Mouse (Mus musculus) embryonic facial prominence, embryonic 13.5 days (tissue): ENCODE data around the gene Slc6a12. TPM values are rescaled to one million over a fixed set of nuclear protein-coding genes. Genes with fewer than 3 reads are reported as not detected.

Experiments
- ATAC-seq: fragments of 200-750 bp; cut with Nextera tagmentation; 2 replicates; pipeline ENCODE4 v1.8.0; 2017; ENCODE audit warnings: low read depth; ENCODE audit not compliant: insufficient number of reproducible peaks, insufficient read depth, low FRiP score, low TSS enrichment
- H3K27ac ChIP-seq: fragments of 300-500 bp; sonication (generic); 2 replicates; pipeline ENCODE4 v1.5.1; 2015; ENCODE audit warnings: moderate library complexity, mild to moderate bottlenecking, inconsistent platforms
- H3K27me3 ChIP-seq: fragments of 300-500 bp; sonication (generic); 2 replicates; pipeline ENCODE4 v1.6.1; 2015; ENCODE audit warnings: mild to moderate bottlenecking, inconsistent platforms
- H3K36me3 ChIP-seq: fragments of 300-500 bp; sonication (generic); 2 replicates; pipeline ENCODE4 v1.6.1; 2015; ENCODE audit warnings: mild to moderate bottlenecking, inconsistent platforms
- H3K4me1 ChIP-seq: fragments of 300-500 bp; sonication (generic); 2 replicates; pipeline ENCODE4 v1.6.1; 2015; ENCODE audit warnings: inconsistent platforms
- H3K4me2 ChIP-seq: fragments of 300-500 bp; sonication (generic); 2 replicates; pipeline ENCODE4 v1.6.1; 2015; ENCODE audit warnings: moderate library complexity, mild to moderate bottlenecking, inconsistent platforms
- H3K4me3 ChIP-seq: fragments of 300-500 bp; sonication (generic); 2 replicates; pipeline ENCODE4 v1.5.1; 2015; ENCODE audit warnings: mild to moderate bottlenecking, inconsistent platforms
- H3K9ac ChIP-seq: fragments of 300-500 bp; sonication (generic); 2 replicates; pipeline ENCODE4 v1.6.1; 2015; ENCODE audit warnings: mild to moderate bottlenecking, inconsistent platforms
- H3K9me3 ChIP-seq: fragments of 300-500 bp; sonication (generic); 2 replicates; pipeline ENCODE4 v1.6.1; 2016; ENCODE audit warnings: inconsistent platforms
- WGBS: fragments of 180-500 bp; shearing (Covaris S2); methylation state at CpG from one replicate; pipeline ENCODE4 v1.1.7; 2015; ENCODE audit warnings: mixed read lengths; 5-methylcytosine and 5-hydroxymethylcytosine counted together
- polyA plus RNA-seq: library from polyadenylated mRNA; unstranded; fragments of >200 nt; fragmentation: Nextera tagmentation; extraction: Ambion mirVana; gene quantifications from 2 replicates; pipeline ENCODE4 v1.2.1, GENCODE M21; 2015

Gene Slc6a12
- polyA plus RNA-seq, 1 experiment from 2014 or later, result not detected

GRCm38 (mm10) chr6:121325740-121326139, 17.1 kb upstream of the Slc6a12 start:
- ATAC-seq, result no peak
- H3K4me3 ChIP-seq, result no peak overlapping the region
- 68% methylated on average over 9 of the region's 9 CpGs for WGBS
- peaks cover 14% of the 10 kb centered on the region for H3K4me1 ChIP-seq
- H3K9ac ChIP-seq, result no peak overlapping the region
- H3K4me2 ChIP-seq, result no peak overlapping the region
- H3K36me3 ChIP-seq, result no peaks in the 10 kb centered on the region
- H3K27me3 ChIP-seq, result no peaks in the 10 kb centered on the region
- H3K27ac ChIP-seq, result no peak overlapping the region
- H3K9me3 ChIP-seq, result no peaks in the 10 kb centered on the region

GRCm38 (mm10) chr6:121326486-121327069, 16.3 kb upstream of the Slc6a12 start:
- no peak for ATAC-seq
- Histone ChIP-seq H3K9me3 (no peaks in the 10 kb centered on the region), H3K27ac (no peak overlapping the region), H3K9ac (no peak overlapping the region), H3K4me2 (no peak overlapping the region), H3K27me3 (no peaks in the 10 kb centered on the region), H3K36me3 (no peaks in the 10 kb centered on the region), H3K4me3 (no peak overlapping the region), H3K4me1 (peaks cover 14% of the 10 kb centered on the region)
- 30% methylated on average over 10 of the region's 10 CpGs for WGBS

GRCm38 (mm10) chr6:121328417-121328884, 14.4 kb upstream of the Slc6a12 start:
- 61% methylated on average over 9 of the region's 9 CpGs for WGBS
- Histone ChIP-seq H3K27ac (no peak overlapping the region), H3K4me3 (no peak overlapping the region), H3K27me3 (no peaks in the 10 kb centered on the region), H3K36me3 (no peaks in the 10 kb centered on the region), H3K9me3 (no peaks in the 10 kb centered on the region), H3K4me1 (peaks cover 14% of the 10 kb centered on the region), H3K4me2 (no peak overlapping the region), H3K9ac (no peak overlapping the region)
- ATAC-seq, result no peak

- no peak overlapping the region for H3K4me2 ChIP-seq
- H3K4me1 ChIP-seq, result peaks cover 13% of the 10 kb centered on the region
- H3K36me3 ChIP-seq, result no peaks in the 10 kb centered on the region
- H3K27me3 ChIP-seq, result no peaks in the 10 kb centered on the region
- no peak overlapping the region for H3K27ac ChIP-seq
- ATAC-seq, result no peak; the same call in 1 of the 2 replicates
- H3K9me3 ChIP-seq, result no peaks in the 10 kb centered on the region
- 9% methylated on average over 10 of the region's 10 CpGs for WGBS
- H3K4me3 ChIP-seq, result no peak overlapping the region
- H3K9ac ChIP-seq, result 0 out of 2 replicates have a peak overlapping the region, but pooled peaks have one; percentile 44
These were observed 12.9 kb upstream of the Slc6a12 start for GRCm38 (mm10) chr6:121329848-121330508.

- H3K27ac ChIP-seq, result no peak overlapping the region
- WGBS, result 88% methylated on average over 9 of the region's 9 CpGs
- no peak overlapping the region for H3K4me2 ChIP-seq
- no peak overlapping the region for H3K4me3 ChIP-seq
- no peaks in the 10 kb centered on the region for H3K9me3 ChIP-seq
- ATAC-seq, result no peak
- H3K4me1 ChIP-seq, result no peaks in the 10 kb centered on the region
- H3K27me3 ChIP-seq, result 0 out of 2 replicates have a peak, but pooled peaks cover 7% of the 10 kb centered on the region
- no peak overlapping the region for H3K9ac ChIP-seq
- H3K36me3 ChIP-seq, result no peaks in the 10 kb centered on the region
These were observed 7.0 kb upstream of the Slc6a12 start for GRCm38 (mm10) chr6:121335841-121336240.

GRCm38 (mm10) chr6:121336558-121336957, 6.3 kb upstream of the Slc6a12 start:
- Histone ChIP-seq H3K4me3 (no peak overlapping the region), H3K36me3 (no peaks in the 10 kb centered on the region), H3K27me3 (peaks cover 9% of the 10 kb centered on the region), H3K4me1 (no peaks in the 10 kb centered on the region), H3K9ac (no peak overlapping the region), H3K27ac (no peak overlapping the region), H3K4me2 (no peak overlapping the region), H3K9me3 (no peaks in the 10 kb centered on the region)
- 70% methylated on average over 8 of the region's 8 CpGs for WGBS
- no peak for ATAC-seq

GRCm38 (mm10) chr6:121337229-121337628, 5.6 kb upstream of the Slc6a12 start:
- 90% methylated on average over 9 of the region's 9 CpGs for WGBS
- Histone ChIP-seq H3K27me3 (peaks cover 13% of the 10 kb centered on the region), H3K4me3 (no peak overlapping the region), H3K36me3 (no peaks in the 10 kb centered on the region), H3K9me3 (no peaks in the 10 kb centered on the region), H3K4me2 (no peak overlapping the region), H3K9ac (no peak overlapping the region), H3K4me1 (no peaks in the 10 kb centered on the region), H3K27ac (no peak overlapping the region)
- ATAC-seq, result no peak

- 30% methylated on average over 3 of the region's 3 CpGs for WGBS
- Histone ChIP-seq H3K4me2 (no peak overlapping the region), H3K9ac (no peak overlapping the region), H3K27ac (no peak overlapping the region), H3K4me3 (no peak overlapping the region), H3K4me1 (no peaks in the 10 kb centered on the region), H3K27me3 (peaks cover 13% of the 10 kb centered on the region), H3K36me3 (no peaks in the 10 kb centered on the region), H3K9me3 (no peaks in the 10 kb centered on the region)
- ATAC-seq, result no peak; the same call in 1 of the 2 replicates
These were observed 4.9 kb upstream of the Slc6a12 start for GRCm38 (mm10) chr6:121337770-121338518.

- Histone ChIP-seq H3K4me3 (no peak overlapping the region), H3K36me3 (no peaks in the 10 kb centered on the region), H3K4me2 (no peak overlapping the region), H3K27ac (no peak overlapping the region), H3K9ac (no peak overlapping the region), H3K4me1 (no peaks in the 10 kb centered on the region), H3K9me3 (no peaks in the 10 kb centered on the region), H3K27me3 (peaks cover 13% of the 10 kb centered on the region)
- 43% methylated on average over 4 of the region's 4 CpGs for WGBS
- ATAC-seq, result no peak
These were observed 4.4 kb upstream of the Slc6a12 start for GRCm38 (mm10) chr6:121338519-121338896.

GRCm38 (mm10) chr6:121341650-121342049, 1.2 kb upstream of the Slc6a12 start:
- H3K27me3 ChIP-seq, result peaks cover 13% of the 10 kb centered on the region
- WGBS, result 90% methylated on average over 6 of the region's 6 CpGs
- no peaks in the 10 kb centered on the region for H3K4me1 ChIP-seq
- no peak overlapping the region for H3K27ac ChIP-seq
- no peaks in the 10 kb centered on the region for H3K9me3 ChIP-seq
- no peaks in the 10 kb centered on the region for H3K36me3 ChIP-seq
- no peak for ATAC-seq
- no peak overlapping the region for H3K4me3 ChIP-seq
- no peak overlapping the region for H3K9ac ChIP-seq
- H3K4me2 ChIP-seq, result no peak overlapping the region

- peaks cover 13% of the 10 kb centered on the region for H3K27me3 ChIP-seq
- H3K4me1 ChIP-seq, result no peaks in the 10 kb centered on the region
- no peak overlapping the region for H3K4me3 ChIP-seq
- no peak overlapping the region for H3K27ac ChIP-seq
- no peaks in the 10 kb centered on the region for H3K36me3 ChIP-seq
- no peak for ATAC-seq
- 68% methylated on average over 6 of the region's 6 CpGs for WGBS
- no peaks in the 10 kb centered on the region for H3K9me3 ChIP-seq
- H3K4me2 ChIP-seq, result no peak overlapping the region
- no peak overlapping the region for H3K9ac ChIP-seq
These were observed 871 bp downstream of the Slc6a12 start for GRCm38 (mm10) chr6:121343771-121344123.

- whole genome bisulfite sequencing, result 57% methylated on average over 5 of the region's 5 CpGs
- H3K27ac ChIP-seq, result no peak overlapping the region
- H3K4me2 ChIP-seq, result no peak overlapping the region
- H3K9me3 ChIP-seq, result no peaks in the 10 kb centered on the region
- no peak overlapping the region for H3K9ac ChIP-seq
- ATAC-seq, result no peak
- H3K27me3 ChIP-seq, result peaks cover 13% of the 10 kb centered on the region
- no peak overlapping the region for H3K4me3 ChIP-seq
- H3K4me1 ChIP-seq, result no peaks in the 10 kb centered on the region
- H3K36me3 ChIP-seq, result no peaks in the 10 kb centered on the region
These were observed 1.5 kb downstream of the Slc6a12 start for GRCm38 (mm10) chr6:121344329-121344728.
